Mouse (Mus musculus) thymus, postnatal 25 days (tissue): ENCODE data around the gene Myh14.
A peak's percentile ranks its signal among the peaks of the same experiment; 100 is the strongest.

Experiments
- DNase-seq: peaks from one replicate; pipeline ENCODE4 v3.0.0; 2022

Gene Myh14

DNA sequence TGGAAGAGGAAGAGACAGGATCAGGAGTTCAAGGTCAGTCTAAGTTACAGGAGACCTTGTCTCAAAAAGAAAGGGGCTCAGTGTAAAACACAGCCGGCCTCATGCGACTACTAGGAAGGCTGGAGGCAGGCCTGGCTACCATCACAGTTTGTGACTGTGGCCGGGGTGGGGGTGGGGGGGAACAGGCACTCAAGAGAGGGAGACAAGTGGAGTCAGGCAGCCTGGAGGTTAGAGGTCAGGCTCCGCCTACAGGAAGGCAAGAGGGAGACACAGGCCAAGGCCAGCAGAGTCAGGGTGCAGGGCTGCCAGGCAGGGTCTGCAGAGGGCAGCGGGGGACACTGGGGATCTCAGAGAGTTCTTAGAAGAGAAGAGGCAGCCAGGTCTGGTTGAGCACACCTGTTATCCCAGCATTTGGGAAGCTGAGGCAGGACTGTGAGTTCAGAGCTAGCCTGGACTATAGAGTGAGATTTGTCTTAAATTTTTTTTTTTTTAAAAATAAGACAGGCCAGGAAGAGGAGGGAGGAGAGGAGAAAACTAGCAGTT lies 73.6 kb downstream of the Myh14 start:
- no peak for DNase-seq

DNA sequence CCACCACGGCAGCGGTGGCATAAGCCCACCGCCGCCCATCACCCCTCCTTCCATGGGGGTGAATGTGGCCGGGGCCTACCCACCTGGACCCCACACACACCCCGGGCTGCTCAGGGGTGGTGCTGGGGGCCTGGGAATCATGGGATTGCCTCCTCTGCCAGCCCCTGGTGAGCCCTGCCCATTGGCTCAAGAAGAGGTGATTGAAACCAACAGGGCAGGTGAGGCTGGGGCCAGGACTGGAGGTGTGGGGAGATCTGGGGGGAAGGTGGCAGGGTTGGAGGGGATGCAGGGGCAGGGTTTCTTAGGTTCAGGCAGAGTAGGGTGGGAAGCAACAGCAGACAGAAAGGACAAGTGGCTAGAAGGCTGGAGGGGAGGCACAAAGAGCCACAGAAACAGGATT lies 74.6 kb downstream of the Myh14 start:
- DNase-seq = no peak

- no peak for DNase-seq
Measured at GRCm38 (mm10) chr7:44595131-44595561, 75.5 kb downstream of the Myh14 start.

DNA sequence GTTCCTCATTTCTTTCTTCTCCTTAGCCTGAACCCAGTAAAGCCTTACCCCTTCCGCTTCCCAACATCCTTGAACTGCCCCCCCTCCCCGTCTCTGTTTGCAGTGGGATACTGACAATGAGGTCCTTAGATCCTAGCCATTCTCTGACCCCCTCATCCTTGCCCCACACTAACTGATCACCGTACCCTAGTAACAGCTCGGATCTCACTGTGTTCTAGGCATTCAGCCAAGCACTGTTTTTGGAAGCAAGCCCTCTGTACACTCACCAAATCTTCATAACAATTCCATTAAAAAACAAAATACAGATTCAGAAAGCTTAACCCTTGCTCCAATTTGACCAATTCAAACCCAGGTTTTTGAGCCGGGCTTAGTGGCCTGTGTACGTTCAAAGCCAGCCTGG lies 76.4 kb downstream of the Myh14 start:
- no peak for DNase-seq

DNA sequence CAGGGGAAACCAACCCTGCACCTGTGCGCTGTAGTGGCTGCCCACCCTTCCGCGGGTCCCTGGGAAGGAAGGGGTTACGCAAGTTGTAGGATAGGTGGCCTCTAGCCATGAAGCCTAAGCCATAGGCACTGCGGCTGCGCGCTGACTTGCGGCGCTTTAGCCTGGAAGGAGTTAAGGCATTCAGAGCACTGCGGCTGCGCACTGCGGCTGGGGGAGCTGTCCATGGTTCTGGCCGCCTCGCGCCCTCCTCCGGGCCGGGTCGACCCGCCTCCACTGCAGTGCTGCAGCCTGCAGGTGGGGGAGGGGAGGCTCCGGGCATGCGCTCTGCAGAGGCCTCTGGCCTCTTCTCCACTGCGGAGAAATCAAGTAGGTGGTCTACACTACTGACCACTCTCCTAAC lies 76.9 kb downstream of the Myh14 start:
- peak; percentile 73 for DNase-seq

DNA sequence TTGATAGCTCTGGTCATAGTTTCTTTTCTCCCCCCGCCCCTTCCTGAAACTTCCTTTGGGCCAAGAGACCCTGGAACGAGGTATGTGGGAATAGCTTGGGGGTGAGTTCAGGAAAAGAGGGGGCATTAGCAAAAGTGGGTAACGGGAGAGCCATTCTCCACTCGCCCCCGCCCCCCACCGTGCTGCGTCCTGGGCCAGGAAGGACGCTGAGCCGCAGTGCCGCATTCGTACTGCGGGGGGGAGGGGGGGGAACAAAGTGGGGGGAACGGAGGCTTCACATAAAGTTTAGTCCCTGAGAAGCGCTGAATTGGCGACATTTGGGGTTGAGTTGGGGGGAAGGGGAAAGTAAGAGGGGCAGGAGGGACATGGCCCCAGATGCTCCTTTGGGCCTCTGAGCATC lies 77.6 kb downstream of the Myh14 start:
- DNase-seq = no peak

- DNase-seq = no peak
Measured at GRCm38 (mm10) chr7:44591348-44592116, 79.1 kb downstream of the Myh14 start.

DNA sequence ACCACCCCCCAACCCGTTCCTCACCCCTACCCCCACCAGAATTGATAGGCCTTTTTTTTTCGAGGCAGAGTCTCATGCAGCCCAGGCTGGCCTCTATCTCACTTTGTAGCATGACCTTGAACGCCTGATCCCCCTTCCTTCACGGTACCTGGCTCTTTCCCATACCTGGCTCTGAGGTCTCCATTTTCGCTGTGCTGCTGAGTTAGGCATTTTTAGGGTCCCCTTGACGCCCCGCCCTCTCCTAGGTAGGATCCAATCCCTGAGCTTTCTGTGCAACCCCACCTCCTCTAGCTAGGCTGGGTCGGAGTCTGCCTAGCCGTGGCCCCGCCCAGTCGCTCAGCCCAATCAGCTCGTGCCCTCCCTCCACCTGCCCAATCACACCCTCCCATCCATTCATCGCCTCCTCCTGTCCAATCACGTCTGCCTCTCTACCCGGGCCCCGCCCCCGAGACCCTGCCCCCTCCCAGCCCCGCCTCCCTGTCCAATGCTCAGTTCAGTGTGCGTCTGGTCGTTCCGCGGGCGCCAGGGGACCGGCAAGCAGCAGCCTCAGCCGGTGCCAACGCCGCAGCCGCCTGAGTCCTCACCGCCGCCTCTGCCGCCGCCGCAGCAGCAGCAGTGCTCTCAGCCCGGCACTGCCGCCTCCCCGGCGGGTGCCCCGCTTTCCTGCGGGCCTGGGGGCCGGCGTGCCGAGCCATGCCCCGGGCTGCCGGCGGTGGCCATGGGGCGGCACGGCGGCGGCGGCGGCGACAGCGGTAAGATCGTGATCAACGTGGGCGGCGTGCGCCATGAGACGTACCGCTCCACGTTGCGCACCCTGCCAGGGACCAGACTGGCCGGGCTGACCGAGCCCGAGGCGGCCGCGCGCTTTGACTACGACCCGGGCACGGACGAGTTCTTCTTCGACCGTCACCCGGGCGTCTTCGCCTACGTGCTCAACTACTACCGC lies 80.0 kb downstream of the Myh14 start, which contains the start of gene Kcnc3:
Gene Kcnc3, plus strand, starts transcription at position 263 of the 946 bp plus-strand sequence.
- DNase-seq = peak; percentile 52

- no peak for DNase-seq
Measured at GRCm38 (mm10) chr7:44589946-44590345, 80.7 kb downstream of the Myh14 start.

DNA sequence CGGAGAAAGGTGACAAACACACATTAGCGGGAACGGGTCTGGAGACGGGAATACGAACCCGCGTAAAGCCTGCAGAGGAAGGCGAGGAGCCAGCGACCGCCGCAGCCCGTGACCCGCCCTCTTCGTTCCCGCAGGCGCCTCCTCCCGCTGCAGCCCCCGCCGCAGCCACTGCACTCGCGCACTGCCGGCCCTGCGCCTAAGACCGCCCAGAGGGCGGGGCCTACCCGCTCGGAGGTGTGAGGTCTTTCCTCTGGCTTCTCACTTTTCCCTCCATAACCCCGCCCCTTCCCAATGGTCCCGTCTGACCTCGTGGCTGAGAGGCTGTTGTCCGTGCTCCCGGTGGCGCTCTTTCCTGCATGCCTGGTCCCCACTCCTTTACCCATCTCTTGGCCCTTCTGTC lies 81.5 kb downstream of the Myh14 start:
- peak; percentile 32 for DNase-seq

DNA sequence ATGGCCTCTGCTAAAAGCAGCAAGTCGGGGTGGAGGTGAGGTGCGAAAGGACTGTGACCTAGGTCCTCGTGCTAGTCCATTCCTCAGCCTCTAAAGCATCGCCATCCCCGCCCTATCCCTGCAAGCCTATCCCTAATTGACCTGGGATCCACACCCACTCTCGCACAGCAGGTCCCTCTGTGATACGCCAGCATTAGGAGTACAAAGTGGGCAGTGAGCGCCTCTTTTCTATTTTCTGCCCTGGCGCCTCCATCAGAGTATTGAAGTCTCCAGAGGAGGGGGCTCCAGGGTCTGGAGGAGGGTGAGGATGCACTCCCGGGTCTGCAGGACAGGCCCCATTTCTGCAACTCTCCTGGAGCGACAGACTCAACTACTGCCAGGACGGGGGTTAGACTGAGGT lies 82.3 kb downstream of the Myh14 start:
- no peak for DNase-seq

DNA sequence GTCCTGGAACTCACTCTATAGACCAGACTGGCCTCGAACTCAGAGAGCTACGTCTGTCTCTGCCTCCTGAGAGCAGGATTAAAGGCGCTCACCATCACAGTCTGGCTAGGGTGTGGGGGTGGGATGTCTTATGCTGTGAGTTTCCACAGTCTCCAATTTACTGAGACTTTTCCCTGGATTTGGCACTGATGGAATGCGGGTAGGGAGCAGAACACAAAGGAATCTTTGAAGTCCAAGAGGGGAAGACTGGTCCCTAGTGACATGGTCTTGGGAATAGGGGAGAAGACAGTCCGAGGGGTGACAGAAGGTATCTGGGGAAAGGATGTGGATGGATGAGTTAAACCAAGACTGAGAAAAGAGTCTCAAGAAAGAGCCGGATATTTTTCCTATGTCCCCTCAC lies 83.0 kb downstream of the Myh14 start:
- no peak for DNase-seq

DNA sequence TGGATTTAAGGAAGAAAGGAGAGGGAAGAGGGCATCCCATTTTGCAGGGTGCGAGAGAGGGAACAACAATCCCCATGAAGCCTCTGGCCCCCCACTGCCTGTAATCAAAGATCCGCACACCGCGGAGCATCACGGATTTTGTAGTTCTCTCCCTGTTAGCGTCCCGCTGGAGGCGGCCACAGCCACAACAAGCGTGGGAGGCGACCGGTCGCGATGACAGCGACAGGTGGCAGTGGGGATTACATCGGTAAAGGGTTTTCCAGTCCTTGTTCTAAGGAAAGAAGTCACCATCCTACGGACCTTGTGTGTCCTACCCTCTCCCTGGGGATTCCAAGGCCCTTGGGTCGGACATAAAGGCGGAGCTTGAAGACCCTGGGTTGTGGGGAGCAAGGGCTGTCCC lies 83.7 kb downstream of the Myh14 start:
- no peak for DNase-seq

DNA sequence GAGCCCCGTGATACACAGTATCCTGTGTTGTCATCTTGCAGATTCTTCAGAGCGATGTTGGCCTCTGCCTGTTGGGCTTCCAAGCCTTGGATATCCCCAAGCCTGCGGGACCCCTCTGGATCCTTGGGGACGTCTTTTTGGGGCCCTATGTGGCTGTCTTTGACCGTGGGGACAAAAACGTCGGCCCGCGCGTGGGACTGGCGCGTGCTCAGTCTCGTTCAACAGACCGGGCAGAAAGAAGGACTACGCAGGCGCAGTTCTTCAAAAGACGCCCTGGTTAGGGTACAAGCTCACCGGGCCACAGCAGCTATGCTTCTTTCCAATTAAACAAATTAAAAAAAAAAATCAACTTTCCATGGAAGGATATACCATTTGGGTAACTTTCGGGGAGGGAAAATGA lies 84.1 kb downstream of the Myh14 start:
- no peak for DNase-seq

- no peak for DNase-seq
Measured at GRCm38 (mm10) chr7:44585606-44586005, 85.0 kb downstream of the Myh14 start.

- no peak for DNase-seq
Measured at GRCm38 (mm10) chr7:44584921-44585320, 85.7 kb downstream of the Myh14 start.

DNA sequence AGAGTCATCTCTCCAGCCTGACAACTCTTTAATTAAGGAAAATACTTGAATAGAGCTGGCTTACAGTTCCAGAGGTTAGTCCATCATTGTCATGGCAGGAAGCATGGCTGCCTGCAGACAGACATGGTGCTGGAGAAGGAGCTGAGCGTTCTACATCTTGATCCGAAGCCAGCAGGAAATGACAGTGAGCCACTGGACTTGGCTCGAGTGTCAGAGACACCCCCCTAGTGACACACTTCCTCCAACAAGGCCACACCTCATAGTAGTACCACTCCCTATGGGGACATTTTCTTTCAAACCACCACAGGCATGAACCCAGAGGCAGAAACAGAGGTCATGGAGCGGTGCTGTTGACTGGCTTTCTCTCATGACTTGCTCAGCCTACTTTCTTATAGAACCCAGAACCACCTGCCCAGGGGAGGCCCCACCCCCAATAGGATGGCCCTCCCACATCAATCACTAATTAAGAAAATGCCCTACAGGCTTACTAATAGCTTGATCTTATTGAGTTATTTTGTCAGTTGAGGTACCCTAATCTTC lies 86.3 kb downstream of the Myh14 start:
- no peak for DNase-seq

DNA sequence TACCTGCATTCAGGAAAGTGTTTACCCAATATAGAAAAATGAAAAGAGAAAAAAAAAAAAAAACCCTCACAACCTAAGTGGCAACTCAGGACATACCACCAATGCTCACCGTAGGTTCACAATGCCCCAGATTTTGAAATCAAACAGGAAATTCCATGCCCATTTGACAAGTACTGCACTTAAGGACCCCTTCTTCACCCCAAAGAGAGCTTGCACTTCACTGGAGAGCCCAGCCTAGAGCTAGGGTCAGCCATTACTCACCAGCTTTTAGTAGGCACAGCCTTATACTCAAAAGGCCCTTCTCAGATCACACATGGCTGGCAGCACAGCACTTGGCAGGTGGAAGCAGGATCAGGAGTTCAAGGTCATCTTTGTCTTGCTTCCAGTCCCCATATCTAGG lies 87.5 kb downstream of the Myh14 start:
- no peak for DNase-seq

DNA sequence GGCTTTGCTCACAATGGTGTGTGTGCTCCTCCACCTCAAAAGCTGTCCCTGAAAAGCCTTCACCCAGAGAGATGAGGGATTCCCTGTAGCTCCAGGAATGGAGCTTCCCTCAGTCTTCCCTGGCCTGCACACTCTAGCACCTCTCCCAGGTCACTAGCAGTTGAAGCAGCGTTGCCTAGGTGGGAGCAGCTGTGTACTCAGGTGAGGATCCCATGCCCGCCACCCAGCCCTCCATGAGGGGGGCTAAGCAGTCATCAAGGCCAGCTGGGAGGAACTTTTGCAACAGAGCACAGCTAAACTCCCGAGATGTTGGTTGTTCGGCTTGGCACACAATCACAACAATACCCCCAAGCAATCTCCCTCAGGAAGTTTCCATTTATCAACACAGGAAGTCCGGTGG lies 87.9 kb downstream of the Myh14 start:
- no peak for DNase-seq

GRCm38 (mm10) chr7:44581637-44582036 lies 89.0 kb downstream of the Myh14 start:
- no peak for DNase-seq

GRCm38 (mm10) chr7:44576333-44576844 lies 94.3 kb downstream of the Myh14 start:
- no peak for DNase-seq

DNA sequence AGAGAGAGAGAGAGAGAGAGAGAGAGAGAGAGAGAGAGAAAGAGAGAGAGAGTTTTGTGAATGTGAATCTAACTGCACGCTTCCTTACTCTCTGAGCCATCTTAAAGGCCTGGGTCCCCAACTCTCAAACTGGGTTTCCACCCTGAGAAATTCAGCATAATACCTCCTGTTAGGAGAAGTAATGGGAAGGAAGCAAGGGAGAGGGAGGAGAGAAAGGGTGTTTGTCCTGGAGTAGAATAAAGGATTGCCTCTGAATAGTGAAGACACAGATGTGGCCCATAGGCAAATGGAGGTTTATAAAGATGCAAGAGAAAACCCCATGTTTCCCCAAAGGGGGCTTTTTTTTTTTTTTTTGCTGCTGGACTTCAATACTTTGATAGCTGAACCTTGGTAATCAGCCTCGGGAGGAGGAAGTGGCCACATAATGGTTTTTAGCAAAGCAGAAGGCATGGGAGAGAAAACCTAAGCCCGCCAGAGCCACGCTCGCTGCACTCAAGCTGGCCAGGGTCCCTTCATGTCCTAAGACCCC lies 97.6 kb downstream of the Myh14 start:
- DNase-seq = no peak

DNA sequence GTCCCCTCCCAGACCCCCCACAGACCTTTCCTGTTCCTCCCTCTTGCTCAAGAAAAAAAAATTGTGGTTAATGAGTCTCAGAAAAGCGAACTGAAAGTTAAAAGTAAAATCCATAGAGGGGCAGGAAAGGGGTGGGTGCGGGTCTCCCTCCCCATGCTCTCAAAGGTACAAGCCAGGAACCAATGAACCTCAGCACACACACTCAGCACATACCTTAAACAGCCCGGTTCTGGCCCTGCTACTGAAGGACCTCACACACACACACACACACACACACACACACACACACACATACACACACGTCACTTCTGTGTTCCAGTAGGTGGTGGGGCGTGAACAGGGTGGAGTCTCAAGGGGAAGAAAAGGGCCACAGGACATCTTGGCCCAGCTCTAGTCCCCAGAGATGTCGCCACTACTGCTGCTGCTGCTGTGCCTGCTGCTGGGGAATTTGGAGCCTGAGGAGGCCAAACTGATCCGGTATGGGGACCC lies 98.4 kb downstream of the Myh14 start, which contains the start of gene Napsa:
Gene Napsa, plus strand, starts transcription at position 168 of the 489 bp plus-strand sequence.
- DNase-seq = no peak
